17 mouse cellular contexts compared by ENCODE assay signal in genomic region chr9:104328655-104329054, GRCm38 (mm10). TPM values are rescaled to one million over a fixed set of nuclear protein-coding genes. Genes with fewer than 3 reads are reported as not detected.
"Had no signal": no experiment of that assay in that cellular context is flagged by ENCODE, and none has a peak within 500 bp of the region (broad histone marks: within the 10 kb centered on the region; RNA-seq: fewer than 3 reads in every experiment).

No protein-coding gene starts in this region.

- DNase-seq: kidney, adult 18-20 months; kidney, postnatal 10 days; kidney, postnatal 4 days; right cerebral cortex, postnatal 4 days; spleen, adult 18-20 months; thymus, adult 2 months; thymus, postnatal 25 days had no signal

- ATAC-seq: intestine, embryonic 15.5 days; midbrain, embryonic 15.5 days had no signal

- H3K4me2 ChIP-seq: intestine, embryonic 15.5 days; limb, embryonic 13.5 days; liver, embryonic 11.5 days; liver, embryonic 15.5 days; midbrain, embryonic 11.5 days; midbrain, embryonic 15.5 days; neural tube, embryonic 12.5 days had no signal

- H3K9me3 ChIP-seq: intestine, embryonic 15.5 days; limb, embryonic 13.5 days; liver, embryonic 15.5 days; midbrain, embryonic 15.5 days; neural tube, embryonic 12.5 days had no signal

- H3K4me3 ChIP-seq: intestine, embryonic 15.5 days; layer of hippocampus, adult 2 months; limb, embryonic 13.5 days; liver, embryonic 15.5 days; megakaryocyte, embryonic 14.5 days; midbrain, embryonic 15.5 days; neural tube, embryonic 12.5 days had no signal

- H3K9ac ChIP-seq: intestine, embryonic 15.5 days; limb, embryonic 13.5 days; liver, embryonic 15.5 days; midbrain, embryonic 15.5 days; neural tube, embryonic 12.5 days had no signal

- H3K4me1 ChIP-seq: intestine, embryonic 15.5 days; limb, embryonic 13.5 days; liver, embryonic 15.5 days; megakaryocyte, embryonic 14.5 days; midbrain, embryonic 15.5 days; neural tube, embryonic 12.5 days had no signal

- H3K27ac ChIP-seq: intestine, embryonic 15.5 days; layer of hippocampus, adult 2 months; limb, embryonic 13.5 days; liver, embryonic 15.5 days; macrophage; midbrain, embryonic 15.5 days; neural tube, embryonic 12.5 days had no signal

- H3K27me3 ChIP-seq: intestine, embryonic 15.5 days; limb, embryonic 13.5 days; liver, embryonic 15.5 days; megakaryocyte, embryonic 14.5 days; midbrain, embryonic 15.5 days; neural tube, embryonic 12.5 days had no signal

- H3K36me3 ChIP-seq: intestine, embryonic 15.5 days; limb, embryonic 13.5 days; liver, embryonic 15.5 days; midbrain, embryonic 15.5 days; neural tube, embryonic 12.5 days had no signal

RNA-seq across cellular contexts. Expression of gene Acpp, which starts 8.9 kb away (rescaled TPM):
- polyA plus RNA-seq: neural tube, embryonic 12.5 days had no signal
